Mouse (Mus musculus): ENCODE results near the gene Rpgrip1. TPM values are rescaled to one million over a fixed set of nuclear protein-coding genes. Genes with fewer than 3 reads are reported as not detected.

Gene Rpgrip1
- polyA plus RNA-seq, 1 experiment from 2014 or later, result 32.6 TPM

- no peak overlapping the region for H3K27ac ChIP-seq (replicated peaks in 1 of 2; ENCODE audit: control insufficient read depth in 1 of 2, insufficient read depth in 1 of 2, low read depth in 2 of 2, low read length in 2 of 2)
- H3K4me1 ChIP-seq (ENCODE audit: control insufficient read depth in 2 of 2, insufficient read depth in 2 of 2, low read length in 2 of 2), result peaks cover 2 to 15% of the 10 kb centered on the region in 2 experiments; a peak in 2 of 4 replicates
- no peak overlapping the region for H3K9ac ChIP-seq (ENCODE audit: low read length)
- H3K4me2 ChIP-seq (ENCODE audit: low read length), result no peak overlapping the region
- H3K4me3 ChIP-seq (ENCODE audit: control insufficient read depth in 1 of 2, insufficient read depth in 1 of 2, low read depth in 1 of 2, low read length in 2 of 2), result no peak overlapping the region
- ATAC-seq (ENCODE audit: insufficient number of reproducible peaks, insufficient read depth, low FRiP score, low read depth), result no peak
- peaks cover 56% of the 10 kb centered on the region for H3K36me3 ChIP-seq (ENCODE audit: control insufficient read depth, insufficient read depth, low read length)
- H3K9me3 ChIP-seq (ENCODE audit: control insufficient read depth, low read length), result no peaks in the 10 kb centered on the region
- no peaks in the 10 kb centered on the region for H3K27me3 ChIP-seq (ENCODE audit: control insufficient read depth, insufficient read depth, low read length)
- 91% methylated on average over 4 of the region's 4 CpGs for WGBS
Measured at GRCm38 (mm10) chr14:52199412-52199811, 88.9 kb downstream of the Rpgrip1 start.

Other genes with a start within 250 kb of the Rpgrip1 start
- gene Mettl17, start 225.9 kb upstream of the Rpgrip1 start, polyA plus RNA-seq (2014; fragmentation: Nextera tagmentation; extraction: Ambion mirVana), result 49.6 and 49.8 TPM in 2 replicates
- gene Slc39a2, start 217.8 kb upstream of the Rpgrip1 start, polyA plus RNA-seq (2014; fragmentation: Nextera tagmentation; extraction: Ambion mirVana), result 0.20 and 0.23 TPM in 2 replicates
- 235 and 269 TPM in 2 replicates for gene Ndrg2, start 196.5 kb upstream of the Rpgrip1 start, polyA plus RNA-seq (2014; fragmentation: Nextera tagmentation; extraction: Ambion mirVana)
- not detected in 2 replicates for gene Tppp2, start 192.3 kb upstream of the Rpgrip1 start, polyA plus RNA-seq (2014; fragmentation: Nextera tagmentation; extraction: Ambion mirVana)
- not detected in 2 replicates for gene Rnase13, start 187.9 kb upstream of the Rpgrip1 start, polyA plus RNA-seq (2014; fragmentation: Nextera tagmentation; extraction: Ambion mirVana)
- 50.6 and 59.6 TPM in 2 replicates for gene Arhgef40, start 126.0 kb upstream of the Rpgrip1 start, polyA plus RNA-seq (2014; fragmentation: Nextera tagmentation; extraction: Ambion mirVana)
- 1.2 and 1.5 TPM in 2 replicates for gene Tmem253, start 95.0 kb upstream of the Rpgrip1 start, polyA plus RNA-seq (2014; fragmentation: Nextera tagmentation; extraction: Ambion mirVana)
- gene Zfp219, start 90.0 kb upstream of the Rpgrip1 start, polyA plus RNA-seq (2014; fragmentation: Nextera tagmentation; extraction: Ambion mirVana), result 19.2 and 19.9 TPM in 2 replicates
- gene Olfr221, start 68.2 kb upstream of the Rpgrip1 start, polyA plus RNA-seq (2014; fragmentation: Nextera tagmentation; extraction: Ambion mirVana), result 0.19 TPM in 1 of 2 replicates, not detected in the other
- 331 and 352 TPM in 2 replicates for gene Hnrnpc, start 6.7 kb upstream of the Rpgrip1 start, polyA plus RNA-seq (2014; fragmentation: Nextera tagmentation; extraction: Ambion mirVana)
- gene Supt16, start 86.7 kb downstream of the Rpgrip1 start, polyA plus RNA-seq (2014; fragmentation: Nextera tagmentation; extraction: Ambion mirVana), result 30.2 and 36.6 TPM in 2 replicates
- gene Chd8, start 147.1 kb downstream of the Rpgrip1 start, polyA plus RNA-seq (2014; fragmentation: Nextera tagmentation; extraction: Ambion mirVana), result 28.2 and 30.3 TPM in 2 replicates
- 39.2 and 39.7 TPM in 2 replicates for gene Tox4, start 168.4 kb downstream of the Rpgrip1 start, polyA plus RNA-seq (2014; fragmentation: Nextera tagmentation; extraction: Ambion mirVana)
- 16.4 and 16.8 TPM in 2 replicates for gene Rab2b, start 168.8 kb downstream of the Rpgrip1 start, polyA plus RNA-seq (2014; fragmentation: Nextera tagmentation; extraction: Ambion mirVana)
- 20.5 and 24.1 TPM in 2 replicates for gene Mettl3, start 194.4 kb downstream of the Rpgrip1 start, polyA plus RNA-seq (2014; fragmentation: Nextera tagmentation; extraction: Ambion mirVana)
- gene Sall2, start 218.1 kb downstream of the Rpgrip1 start, polyA plus RNA-seq (2014; fragmentation: Nextera tagmentation; extraction: Ambion mirVana), result 6.0 and 6.2 TPM in 2 replicates
- gene Olfr1513, start 245.7 kb downstream of the Rpgrip1 start, polyA plus RNA-seq (2014; fragmentation: Nextera tagmentation; extraction: Ambion mirVana), result not detected in 2 replicates